Comparison of ENCODE assay signal across 7 mouse cellular contexts in the genomic region with DNA sequence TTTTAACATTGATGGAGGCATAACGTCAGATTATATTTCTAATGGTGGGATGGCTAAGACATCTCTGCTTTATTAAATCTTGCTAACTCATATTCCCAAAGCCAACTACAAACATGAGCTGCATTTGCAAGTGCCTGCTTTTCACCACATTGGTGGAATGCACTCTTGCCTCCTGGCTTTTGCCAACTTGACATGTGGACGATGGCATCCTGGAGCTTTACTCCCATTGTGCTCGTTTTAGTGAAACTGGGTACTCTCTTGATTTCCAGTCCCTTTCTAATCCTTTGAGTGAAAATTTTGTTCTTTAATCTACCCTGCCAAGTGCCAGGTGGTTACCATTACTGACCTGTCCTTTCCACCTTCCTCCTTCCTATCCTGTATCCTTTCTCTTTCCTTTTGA.
"Had no signal": no experiment of that assay in that cellular context is flagged by ENCODE, and none has a peak within 500 bp of the region (broad histone marks: within the 10 kb centered on the region; RNA-seq: fewer than 3 reads in every experiment).

No protein-coding gene starts in this region.

- DNase-seq: lung, adult 2 months; lung, postnatal 14 days; lung, postnatal 36 days; right cerebral cortex, postnatal 14 days; thymus, adult 2 months; thymus, postnatal 25 days; thymus, postnatal 4 days had no signal
